Mouse (Mus musculus): ENCODE data around the gene Mymx.
"Not testable (repeated sequence)": the region's sequence is repeated elsewhere in the genome, so short reads cannot be mapped to it uniquely, and the experiment has no call there.

DNA sequence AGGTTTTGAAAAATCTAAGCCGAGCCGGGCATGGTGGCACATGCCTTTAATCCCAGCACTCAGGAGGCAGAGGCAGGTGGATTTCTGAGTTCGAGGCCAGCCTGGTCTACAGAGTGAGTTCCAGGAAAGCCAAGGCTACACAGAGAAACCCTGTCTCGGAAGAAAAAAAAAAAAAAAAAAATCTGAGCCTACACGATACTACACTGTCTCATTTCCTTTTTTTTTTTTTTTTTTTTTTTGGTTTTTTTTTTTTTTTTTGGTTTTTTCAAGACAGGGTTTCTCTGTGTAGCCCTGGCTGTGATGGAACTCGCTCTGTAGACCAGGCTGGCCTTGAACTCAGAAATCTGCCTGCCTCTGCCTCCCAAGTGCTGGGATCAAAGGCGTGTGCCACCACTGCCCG is 21.5 kb upstream of the Mymx start:
- not testable (repeated sequence) for TF ChIP-seq CTCF (IDR thresholded peaks at IDR 0.05; ENCODE audit: borderline replicate concordance, control insufficient read depth, extremely low read depth, insufficient read depth, low read length, poor library complexity); POLR2A (IDR thresholded peaks at IDR 0.05; ENCODE audit: control insufficient read depth, extremely low read depth, insufficient read depth, low read length, poor library complexity)
